Comparison of ENCODE assay signal across 8 mouse cellular contexts in genomic region chr1:177845812-177846211, GRCm38 (mm10). TPM values are rescaled to one million over a fixed set of nuclear protein-coding genes. Genes with fewer than 3 reads are reported as not detected.
A peak's percentile ranks its signal among the peaks of the same experiment; 100 is the strongest.
DNase-seq lines count a peak whose midpoint lies in the region; ATAC-seq and TF ChIP-seq lines count a peak whose summit lies in the region.
"Not testable (repeated sequence)": the region's sequence is repeated elsewhere in the genome, so short reads cannot be mapped to it uniquely, and the experiment has no call there.

No protein-coding gene starts in this region.

- not testable (repeated sequence) for H3K4me1 ChIP-seq in intestine, postnatal 0 days (replicated peaks; ENCODE audit: control insufficient read depth, insufficient read depth, low read length); liver, embryonic 14.5 days (replicated peaks; ENCODE audit: control insufficient read depth in 2 of 2, insufficient read depth in 2 of 2, low read length in 1 of 2); small intestine, adult 2 months (ENCODE audit: control insufficient read depth, insufficient read depth, insufficient read length, low read length)

- DNase-seq in 416B (ENCODE audit: low read depth) = peak; percentile 15
- peak; percentile 15 for DNase-seq in MEL-GATA-1-ER (ENCODE audit: extremely low read depth, low read depth)
- peak; percentile 6 for DNase-seq in c-Kit-negative CD71-positive TER-119-positive erythroid progenitor cells, embryonic 14.5 days (ENCODE audit: low read depth, low spot score)
- DNase-seq in embryo, embryonic 9.5 days (ENCODE audit: extremely low spot score) = peak; percentile 8
- DNase-seq in liver, embryonic 14.5 days (ENCODE audit: low read depth in 3 of 3, low spot score in 3 of 3) = peak in 1 of 3 experiments; percentile 1
- peak; percentile 46 for DNase-seq in thymus, postnatal 14 days

- not testable (repeated sequence) for H3K9me3 ChIP-seq in intestine, postnatal 0 days (ENCODE audit: control insufficient read depth); liver, embryonic 14.5 days (ENCODE audit: control insufficient read depth, low read length)

- not testable (repeated sequence) for TF ChIP-seq POLR2A in small intestine, adult 2 months (IDR thresholded peaks at IDR 0.05; ENCODE audit: low read depth, low read length)

- H3K36me3 ChIP-seq in intestine, postnatal 0 days (ENCODE audit: control insufficient read depth, insufficient read depth); liver, embryonic 14.5 days (replicated peaks; ENCODE audit: control insufficient read depth, insufficient read depth, low read depth); small intestine, adult 2 months (ENCODE audit: control insufficient read depth, insufficient read depth, low read length): not testable (repeated sequence)

- H3K4me2 ChIP-seq in intestine, postnatal 0 days (replicated peaks; ENCODE audit: low read depth); liver, embryonic 14.5 days (ENCODE audit: low read depth): not testable (repeated sequence)

- not testable (repeated sequence) for H3K9ac ChIP-seq in intestine, postnatal 0 days (ENCODE audit: low read depth, low read length); liver, embryonic 14.5 days (replicated peaks)

- H3K27ac ChIP-seq in intestine, postnatal 0 days (ENCODE audit: low read depth, low read length); liver, embryonic 14.5 days; small intestine, adult 2 months (ENCODE audit: insufficient read depth, low read depth, low read length): not testable (repeated sequence)

- not testable (repeated sequence) for TF ChIP-seq EP300 in liver, embryonic 14.5 days (IDR thresholded peaks at IDR 0.05; ENCODE audit: low read depth)

- H3K27me3 ChIP-seq in intestine, postnatal 0 days (replicated peaks; ENCODE audit: control insufficient read depth, insufficient read depth, low read length); liver, embryonic 14.5 days (ENCODE audit: control insufficient read depth, insufficient read depth, low read length); small intestine, adult 2 months (ENCODE audit: control insufficient read depth, insufficient read depth, low read length): not testable (repeated sequence)

- 49% methylated on average over 3 of the region's 3 CpGs for WGBS in intestine, postnatal 0 days
- 43% methylated on average over 3 of the region's 3 CpGs for WGBS in liver, embryonic 14.5 days (ENCODE audit: insufficient replicate concordance)
- 52% methylated on average over 3 of the region's 3 CpGs for WGBS in small intestine, adult 2 months

- ATAC-seq in intestine, postnatal 0 days; liver, embryonic 14.5 days (ENCODE audit: insufficient read depth): not testable (repeated sequence)

- TF ChIP-seq CTCF in intestine, postnatal 0 days (IDR thresholded peaks at IDR 0.05; ENCODE audit: low read depth) = peak; percentile 32; the same call in 1 of the 2 replicates
- peak; percentile 69 for TF ChIP-seq CTCF in liver, embryonic 14.5 days (IDR thresholded peaks at IDR 0.05; ENCODE audit: low read depth)
- TF ChIP-seq CTCF in small intestine, adult 2 months (IDR thresholded peaks at IDR 0.05; ENCODE audit: extremely low read depth, insufficient read length, insufficient replicate concordance, low read depth, low read length) = peak; percentile 21; the same call in 1 of the 2 replicates

- not testable (repeated sequence) for H3K4me3 ChIP-seq in intestine, postnatal 0 days (ENCODE audit: low read depth, low read length); liver, embryonic 14.5 days (ENCODE audit: insufficient read depth in 1 of 2, low read depth in 2 of 2, low read length in 2 of 2); small intestine, adult 2 months (ENCODE audit: low read depth, low read length)

RNA-seq across cellular contexts. Expression of gene Adss, which starts 49.5 kb away (rescaled TPM):
- 26.2 and 28.5 TPM in 2 replicates for polyA plus RNA-seq in intestine, postnatal 0 days (2015; fragmentation: Nextera tagmentation; extraction: Ambion mirVana)
- polyA plus RNA-seq in liver, embryonic 14.5 days (2012; rRNA removed) = 6.1 and 11.5 TPM in 2 replicates
- 15.7 and 18.7 TPM in 2 replicates for polyA plus RNA-seq in liver, embryonic 14.5 days (2014; fragmentation: Nextera tagmentation; extraction: Ambion mirVana)
- polyA plus RNA-seq in small intestine, adult 2 months (2012; rRNA removed) = 16.9 and 30.9 TPM in 2 replicates
